10 mouse cellular contexts compared by ENCODE assay signal in the genomic region with DNA sequence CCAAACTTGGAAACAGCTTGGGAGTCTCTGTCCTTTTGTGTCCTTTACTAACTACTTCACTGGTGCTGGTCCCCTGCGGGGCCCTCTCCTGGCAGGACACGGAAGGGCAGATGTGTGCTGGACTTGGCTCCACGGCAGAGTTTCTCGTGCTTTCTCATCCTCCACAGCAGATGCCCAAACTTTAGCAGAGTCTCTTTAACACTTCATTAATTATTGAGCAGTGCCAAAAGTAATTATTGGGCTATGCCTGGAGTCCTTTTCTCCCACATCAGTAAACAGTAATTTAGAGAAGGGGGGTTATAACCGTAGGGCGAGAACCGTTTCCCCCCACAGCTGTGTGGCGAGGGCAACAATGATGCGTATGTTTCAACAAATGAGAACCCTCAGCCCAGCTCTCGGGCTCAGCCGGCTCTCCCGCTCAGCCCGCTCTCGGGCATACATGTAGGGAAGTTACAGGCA.
DNase-seq lines count a peak whose midpoint lies in the region; ATAC-seq and TF ChIP-seq lines count a peak whose summit lies in the region.
"Had no signal": no experiment of that assay in that cellular context is flagged by ENCODE, and none has a peak within 500 bp of the region (broad histone marks: within the 10 kb centered on the region; RNA-seq: fewer than 3 reads in every experiment).

No protein-coding gene starts in this region.

- ATAC-seq in kidney, embryonic 15.5 days (replicated peaks; ENCODE audit: low FRiP score): peak; percentile 49; the same call in 1 of the 2 replicates
- ATAC-seq in lung, embryonic 14.5 days (ENCODE audit: insufficient read depth): peak; percentile 90
- ATAC-seq in granulocyte monocyte progenitor cell, adult 5-6 weeks (replicated peaks; ENCODE audit: poor library complexity, severe bottlenecking): no peak

- no peak overlapping the region for H3K9ac ChIP-seq in kidney, embryonic 15.5 days
- H3K9ac ChIP-seq in lung, embryonic 14.5 days: no peak overlapping the region
- H3K9ac ChIP-seq: embryonic facial prominence, embryonic 12.5 days had no signal

- peak overlapping the region; percentile 36 for H3K4me2 ChIP-seq in kidney, embryonic 15.5 days
- H3K4me2 ChIP-seq in lung, embryonic 14.5 days: peak overlapping the region; percentile 45

- DNase-seq in adrenal gland, postnatal 14 days: peak; percentile 52
- DNase-seq in adrenal gland, adult 8-10 months: no peak
- peak; percentile 19 for DNase-seq in gastrocnemius, postnatal 10 days
- peak; percentile 79 for DNase-seq in lung, embryonic 14.5 days
- DNase-seq in retina, postnatal 7 days (ENCODE audit: low read depth, low spot score): peak; percentile 14

- peak; percentile 34; the same call in 1 of the 2 replicates for TF ChIP-seq CTCF in cortical plate, adult 2 months (IDR thresholded peaks at IDR 0.05; ENCODE audit: extremely low read depth, insufficient read depth, low read length)
- peak; percentile 65 for TF ChIP-seq CTCF in lung, embryonic 14.5 days (IDR thresholded peaks at IDR 0.05; ENCODE audit: low read depth)

- TF ChIP-seq POLR2A in cortical plate, adult 2 months (IDR thresholded peaks at IDR 0.05; ENCODE audit: extremely low read depth, insufficient read depth, low read length): no peak

- no peaks in the 10 kb centered on the region for H3K36me3 ChIP-seq in kidney, embryonic 15.5 days
- no peaks in the 10 kb centered on the region for H3K36me3 ChIP-seq in lung, embryonic 14.5 days (ENCODE audit: insufficient read depth)
- H3K36me3 ChIP-seq: embryonic facial prominence, embryonic 12.5 days had no signal

- no peak overlapping the region for H3K4me3 ChIP-seq in cortical plate, adult 2 months (ENCODE audit: insufficient read depth, low read length)
- H3K4me3 ChIP-seq in kidney, embryonic 15.5 days (replicated peaks): no peak overlapping the region
- H3K4me3 ChIP-seq in lung, embryonic 14.5 days (ENCODE audit: low read depth, low read length): no peak overlapping the region
- H3K4me3 ChIP-seq: embryonic facial prominence, embryonic 12.5 days had no signal

- WGBS in kidney, embryonic 15.5 days: 49% methylated on average over 14 of the region's 14 CpGs
- WGBS in lung, embryonic 14.5 days: 45% methylated on average over 14 of the region's 14 CpGs

- no peaks in the 10 kb centered on the region for H3K27me3 ChIP-seq in kidney, embryonic 15.5 days
- no peaks in the 10 kb centered on the region for H3K27me3 ChIP-seq in lung, embryonic 14.5 days (ENCODE audit: insufficient read depth, low read length)
- H3K27me3 ChIP-seq: embryonic facial prominence, embryonic 12.5 days had no signal

- no peaks in the 10 kb centered on the region for H3K4me1 ChIP-seq in cortical plate, adult 2 months (ENCODE audit: control insufficient read depth, insufficient read depth, low read length)
- H3K4me1 ChIP-seq in kidney, embryonic 15.5 days: peaks cover 15% of the 10 kb centered on the region
- H3K4me1 ChIP-seq in lung, embryonic 14.5 days (ENCODE audit: insufficient read depth): peaks cover 4% of the 10 kb centered on the region; the same call in 1 of the 2 replicates
- H3K4me1 ChIP-seq: embryonic facial prominence, embryonic 12.5 days had no signal

- no peak overlapping the region for H3K27ac ChIP-seq in cortical plate, adult 2 months (ENCODE audit: insufficient read depth, low read length)
- H3K27ac ChIP-seq in kidney, embryonic 15.5 days: peak overlapping the region; percentile 33; the same call in 1 of the 2 replicates
- peak overlapping the region; percentile 36; the same call in 1 of the 2 replicates for H3K27ac ChIP-seq in lung, embryonic 14.5 days (ENCODE audit: low read depth)
- H3K27ac ChIP-seq: embryonic facial prominence, embryonic 12.5 days; macrophage had no signal

- no peaks in the 10 kb centered on the region for H3K9me3 ChIP-seq in kidney, embryonic 15.5 days (replicated peaks)
- H3K9me3 ChIP-seq in lung, embryonic 14.5 days (ENCODE audit: low read depth, low read length): no peaks in the 10 kb centered on the region
- H3K9me3 ChIP-seq: embryonic facial prominence, embryonic 12.5 days had no signal
